Mouse (Mus musculus): ENCODE data around the gene Gimap9. TPM values are rescaled to one million over a fixed set of nuclear protein-coding genes. Genes with fewer than 3 reads are reported as not detected.

Gene Gimap9
- polyA plus RNA-seq (2015; fragmentation: Nextera tagmentation; extraction: Ambion mirVana), result 16.1 and 16.2 TPM in 2 replicates

DNA sequence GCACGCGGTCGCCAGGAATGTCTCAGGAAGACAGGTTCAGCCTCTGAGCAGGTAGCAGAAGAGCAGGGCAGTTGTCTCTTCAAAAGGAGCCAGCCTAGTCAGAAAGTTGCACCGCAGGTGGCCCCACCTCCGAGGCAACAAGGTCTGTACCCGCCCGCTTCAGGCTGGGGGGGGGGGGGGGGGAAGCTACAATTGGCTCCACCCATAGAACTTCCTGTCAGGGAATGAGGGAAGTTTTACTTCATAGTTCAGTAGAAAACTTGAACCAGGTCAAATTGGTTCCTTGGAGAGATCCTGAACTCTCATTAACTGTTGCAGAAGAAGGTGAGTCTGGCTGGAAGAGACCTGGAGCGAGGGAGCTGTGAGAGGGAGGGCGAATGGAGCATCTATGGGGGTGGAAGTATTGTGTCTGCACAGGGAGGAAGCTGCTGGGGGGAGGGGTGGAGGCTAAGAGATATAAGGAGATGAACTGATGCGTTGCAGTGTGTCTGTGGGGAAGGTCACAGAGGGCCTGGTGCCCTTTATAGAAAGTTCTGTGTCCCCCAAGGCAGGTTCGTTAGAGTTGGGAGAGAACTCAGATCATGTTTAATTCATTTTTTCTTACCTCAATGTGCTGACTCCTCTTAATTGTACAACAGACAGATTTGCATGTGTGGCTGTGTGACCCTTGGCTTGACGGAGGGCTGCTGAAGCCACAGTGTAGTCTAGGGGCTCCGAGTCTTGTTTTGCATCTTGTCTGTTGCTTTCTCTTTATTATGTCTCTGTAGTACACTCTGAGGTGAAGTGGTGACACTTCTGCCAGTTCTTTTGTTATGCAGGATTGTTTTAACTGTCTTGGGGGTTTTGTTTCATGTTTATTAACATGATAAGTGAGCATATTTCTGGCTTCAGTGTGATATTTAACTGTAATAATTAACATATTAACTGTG, at the start of gene Gimap9:
Gimap9 (plus strand) TSS at position 199 of the 929 bp plus-strand sequence.
- Histone ChIP-seq H3K9ac (0 out of 2 replicates have a peak within 1 kb of the TSS, but pooled peaks have one; percentile 19), H3K4me2 (peak within 1 kb of the TSS; percentile 45), H3K27ac (no peak within 1 kb of the TSS), H3K9me3 (no peaks in the 10 kb centered on the region), H3K27me3 (no peaks in the 10 kb centered on the region), H3K36me3 (no peaks in the 10 kb centered on the region), H3K4me1 (no peaks in the 10 kb centered on the region), H3K4me3 (peak within 1 kb of the TSS; percentile 32)
- ATAC-seq (ENCODE audit: borderline replicate concordance, extremely low read depth, low FRiP score, low TSS enrichment), result no peak
- 29% methylated on average over 11 of the region's 13 CpGs for WGBS

DNA sequence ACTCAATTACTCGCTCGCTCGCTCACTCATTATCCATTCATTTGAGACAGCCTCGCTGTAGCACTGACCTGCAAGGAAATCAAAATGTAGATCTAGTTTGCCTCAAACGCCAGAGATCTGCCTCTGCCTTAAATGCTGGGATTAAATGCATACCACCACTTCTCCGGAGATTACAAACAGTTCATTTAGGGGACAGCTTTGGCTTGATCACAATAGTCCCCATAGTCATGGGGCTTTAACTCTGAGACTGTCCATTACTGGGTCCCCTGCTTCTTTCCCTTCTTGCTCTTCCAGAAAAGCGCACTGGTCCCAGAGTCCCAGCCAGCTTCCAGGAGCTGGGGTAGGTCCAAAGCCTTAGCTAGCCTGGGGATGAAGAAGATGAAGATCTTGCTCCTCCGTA, 49.5 kb upstream of the Gimap9 start, which contains the start of gene AI854703:
AI854703 (plus strand) TSS at position 301 of the 400 bp plus-strand sequence.
- Histone ChIP-seq H3K9me3 (no peaks in the 10 kb centered on the region), H3K27me3 (peaks cover 42% of the 10 kb centered on the region), H3K4me3 (peak within 1 kb of the TSS; percentile 47), H3K27ac (no peak within 1 kb of the TSS), H3K4me2 (peak within 1 kb of the TSS; percentile 84), H3K36me3 (no peaks in the 10 kb centered on the region), H3K4me1 (peaks cover 16% of the 10 kb centered on the region), H3K9ac (peak within 1 kb of the TSS; percentile 31; the same call in 1 of the 2 replicates)
- no peak for ATAC-seq (ENCODE audit: borderline replicate concordance, extremely low read depth, low FRiP score, low TSS enrichment)
- WGBS, result 31% methylated on average over 8 of the region's 8 CpGs

DNA sequence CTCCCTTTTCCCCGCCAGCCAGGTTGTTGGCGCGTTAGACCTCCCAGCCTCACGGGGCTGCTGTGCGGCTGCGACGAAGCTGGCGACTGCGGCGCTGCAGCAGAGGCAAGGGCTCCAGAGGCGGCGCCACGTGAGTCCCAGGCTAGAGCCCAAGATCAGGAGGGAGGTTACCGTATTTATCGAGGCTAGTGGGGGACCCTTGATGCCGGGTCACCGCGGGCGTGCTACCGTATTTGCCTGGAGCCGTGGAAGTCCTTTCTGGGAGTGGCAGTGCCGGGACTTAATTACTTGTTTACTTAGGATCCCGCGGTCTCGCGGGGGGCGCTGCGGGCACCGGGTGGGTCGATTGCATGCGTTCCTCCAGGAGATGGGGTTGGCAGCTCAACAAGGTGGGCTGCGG, 48.9 kb upstream of the Gimap9 start:
- ATAC-seq (ENCODE audit: borderline replicate concordance, extremely low read depth, low FRiP score, low TSS enrichment), result no peak
- Histone ChIP-seq H3K4me1 (peaks cover 16% of the 10 kb centered on the region), H3K9me3 (no peaks in the 10 kb centered on the region), H3K27ac (no peak overlapping the region), H3K36me3 (no peaks in the 10 kb centered on the region), H3K4me3 (peak overlapping the region; percentile 47), H3K27me3 (peaks cover 42% of the 10 kb centered on the region), H3K4me2 (peak overlapping the region; percentile 84), H3K9ac (peak overlapping the region; percentile 31; the same call in 1 of the 2 replicates)
- under 1% methylated on average over 32 of the region's 32 CpGs for WGBS

DNA sequence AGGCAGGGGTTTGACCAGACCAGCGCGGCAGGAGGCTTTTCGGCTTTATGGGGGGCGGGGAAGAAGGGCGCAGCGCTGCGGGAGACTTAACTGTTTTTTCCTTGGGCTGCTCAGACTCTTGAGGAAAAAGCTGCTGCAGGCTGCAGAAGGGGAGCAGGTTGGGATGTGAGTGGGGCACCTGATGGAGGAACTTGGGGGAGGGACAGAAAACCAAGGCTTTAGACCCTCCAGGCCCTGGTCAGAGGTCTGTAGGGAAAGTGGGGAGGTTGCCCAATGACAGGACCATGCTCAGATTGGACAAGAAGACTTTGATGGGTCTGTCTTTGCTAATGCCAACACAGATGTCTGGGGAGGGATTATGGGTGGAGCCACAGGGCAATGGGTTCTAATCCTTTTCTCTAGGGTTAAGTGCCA, 48.4 kb upstream of the Gimap9 start:
- ATAC-seq (ENCODE audit: borderline replicate concordance, extremely low read depth, low FRiP score, low TSS enrichment), result no peak
- H3K9ac ChIP-seq, result 0 out of 2 replicates have a peak overlapping the region, but pooled peaks have one; percentile 31
- 7% methylated on average over 7 of the region's 7 CpGs for WGBS
- no peak overlapping the region for H3K27ac ChIP-seq
- peak overlapping the region; percentile 84 for H3K4me2 ChIP-seq
- peaks cover 42% of the 10 kb centered on the region for H3K27me3 ChIP-seq
- H3K9me3 ChIP-seq, result no peaks in the 10 kb centered on the region
- peaks cover 16% of the 10 kb centered on the region for H3K4me1 ChIP-seq
- H3K4me3 ChIP-seq, result peak overlapping the region; percentile 47
- no peaks in the 10 kb centered on the region for H3K36me3 ChIP-seq

DNA sequence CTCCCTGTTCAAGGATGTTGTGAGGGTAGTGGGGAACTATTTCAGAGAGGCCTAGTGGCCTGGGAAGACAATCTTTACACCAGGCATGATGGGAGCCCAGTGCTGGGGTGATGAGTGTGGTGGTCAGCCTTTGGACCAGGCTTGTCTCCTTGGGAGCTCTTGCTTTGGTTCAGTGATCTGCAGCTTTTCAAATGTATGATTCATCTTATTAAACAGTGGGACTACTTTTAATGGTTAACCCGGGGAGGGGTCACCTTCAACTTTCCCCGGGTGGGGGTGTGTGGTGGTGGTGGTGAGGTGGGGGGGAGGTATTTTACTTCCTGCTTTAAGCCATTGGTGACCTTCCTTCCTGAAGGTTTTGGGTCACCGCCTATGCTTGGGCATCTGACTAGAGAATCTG, 47.6 kb upstream of the Gimap9 start:
- no peaks in the 10 kb centered on the region for H3K36me3 ChIP-seq
- no peak overlapping the region for H3K9ac ChIP-seq
- H3K4me1 ChIP-seq, result peaks cover 16% of the 10 kb centered on the region
- H3K4me3 ChIP-seq, result no peak overlapping the region
- no peaks in the 10 kb centered on the region for H3K9me3 ChIP-seq
- no peak overlapping the region for H3K27ac ChIP-seq
- H3K4me2 ChIP-seq, result no peak overlapping the region
- ATAC-seq (ENCODE audit: borderline replicate concordance, extremely low read depth, low FRiP score, low TSS enrichment), result no peak
- WGBS, result 69% methylated on average over 3 of the region's 3 CpGs
- peaks cover 42% of the 10 kb centered on the region for H3K27me3 ChIP-seq

DNA sequence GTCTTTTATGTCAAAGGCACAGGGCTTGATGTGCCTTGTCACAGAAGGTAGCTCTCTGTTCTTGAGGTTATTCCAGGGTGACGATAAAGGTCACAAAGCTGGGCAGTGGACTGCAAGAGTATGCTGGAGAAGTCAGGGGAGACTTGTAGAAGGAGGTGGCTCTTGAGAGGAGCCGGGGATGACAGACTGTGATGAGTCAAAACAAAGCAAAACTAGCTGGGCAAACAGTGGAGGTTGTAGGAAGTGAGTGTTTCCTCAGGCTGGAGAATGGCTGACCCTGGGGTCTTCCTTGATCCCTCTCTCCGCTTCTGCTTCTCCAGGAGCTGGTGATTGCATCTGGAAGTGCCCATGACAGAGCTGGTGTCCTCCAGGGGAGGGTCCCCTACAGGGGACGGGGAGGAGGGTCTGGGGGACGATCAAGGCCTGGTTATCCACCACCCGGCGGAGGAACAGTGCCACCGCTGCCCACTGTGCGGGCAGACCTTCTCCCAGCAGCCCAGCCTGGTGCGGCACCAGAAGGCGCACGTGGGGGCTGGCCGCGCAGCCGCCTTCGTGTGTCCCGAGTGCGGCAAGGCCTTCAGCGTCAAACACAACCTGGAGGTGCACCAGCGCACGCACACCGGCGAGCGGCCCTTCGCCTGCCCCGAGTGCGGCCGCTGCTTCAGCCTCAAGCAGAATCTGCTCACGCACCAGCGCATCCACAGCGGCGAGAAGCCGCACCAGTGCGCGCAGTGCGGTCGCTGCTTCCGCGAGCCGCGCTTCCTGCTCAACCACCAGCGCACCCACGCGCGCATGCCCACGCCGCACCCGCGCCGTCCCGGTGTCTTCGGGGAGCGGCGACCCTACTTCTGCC, 46.9 kb upstream of the Gimap9 start:
- ATAC-seq (ENCODE audit: borderline replicate concordance, extremely low read depth, low FRiP score, low TSS enrichment), result peak; percentile 53; the same call in 1 of the 2 replicates
- 10% methylated on average over 54 of the region's 54 CpGs for WGBS
- H3K4me1 ChIP-seq, result peaks cover 16% of the 10 kb centered on the region
- H3K36me3 ChIP-seq, result no peaks in the 10 kb centered on the region
- no peak overlapping the region for H3K9ac ChIP-seq
- H3K4me3 ChIP-seq, result peak overlapping the region; percentile 42
- H3K27ac ChIP-seq, result no peak overlapping the region
- H3K4me2 ChIP-seq, result peak overlapping the region; percentile 88
- H3K9me3 ChIP-seq, result no peaks in the 10 kb centered on the region
- H3K27me3 ChIP-seq, result peaks cover 42% of the 10 kb centered on the region

DNA sequence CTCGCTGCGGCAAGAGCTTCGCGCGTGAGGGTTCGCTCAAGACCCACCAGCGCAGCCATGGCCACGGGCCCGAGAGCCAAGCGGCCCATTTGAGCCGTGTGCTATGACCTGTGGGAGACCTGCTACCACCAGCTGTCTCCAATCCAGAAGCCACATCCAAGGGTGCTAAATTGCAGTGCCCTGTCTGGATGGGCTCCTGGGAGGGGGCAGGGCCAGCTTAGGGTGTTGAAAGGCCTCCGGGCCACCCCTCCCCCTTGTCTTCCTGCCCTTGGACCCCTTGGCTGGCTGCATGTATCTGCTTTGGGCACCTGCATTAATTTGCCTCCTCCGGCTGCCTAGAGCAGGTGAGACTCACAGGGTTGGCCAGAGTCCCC, 46.3 kb upstream of the Gimap9 start:
- Histone ChIP-seq H3K4me3 (peak overlapping the region; percentile 42), H3K27ac (no peak overlapping the region), H3K4me2 (peak overlapping the region; percentile 88), H3K4me1 (peaks cover 16% of the 10 kb centered on the region), H3K36me3 (no peaks in the 10 kb centered on the region), H3K27me3 (peaks cover 42% of the 10 kb centered on the region), H3K9me3 (no peaks in the 10 kb centered on the region), H3K9ac (no peak overlapping the region)
- 20% methylated on average over 13 of the region's 13 CpGs for WGBS
- peak; percentile 15; the same call in 1 of the 2 replicates for ATAC-seq (ENCODE audit: borderline replicate concordance, extremely low read depth, low FRiP score, low TSS enrichment)

DNA sequence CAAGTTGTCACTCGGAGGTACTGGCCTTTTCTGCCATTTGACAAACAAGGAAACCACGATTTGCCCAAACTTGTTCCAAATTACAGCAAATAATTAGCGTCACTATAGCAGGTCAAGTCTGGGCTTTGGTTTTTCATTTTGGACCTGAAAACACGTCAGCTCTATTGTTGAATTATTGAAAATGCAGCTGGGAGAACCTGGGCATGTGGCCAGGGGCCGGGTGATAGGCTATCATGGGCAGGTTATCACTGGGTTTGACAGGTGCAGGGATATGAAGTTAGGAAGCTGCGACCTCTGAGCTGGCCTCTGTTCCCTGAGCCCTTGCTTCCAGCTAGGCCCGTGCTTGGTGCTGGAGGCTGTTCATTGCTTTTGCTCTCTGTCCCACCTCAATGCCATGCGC, 45.1 kb upstream of the Gimap9 start:
- Histone ChIP-seq H3K36me3 (no peaks in the 10 kb centered on the region), H3K9me3 (no peaks in the 10 kb centered on the region), H3K4me2 (no peak overlapping the region), H3K27ac (no peak overlapping the region), H3K27me3 (peaks cover 36% of the 10 kb centered on the region), H3K4me3 (no peak overlapping the region), H3K9ac (no peak overlapping the region), H3K4me1 (peaks cover 16% of the 10 kb centered on the region)
- ATAC-seq (ENCODE audit: borderline replicate concordance, extremely low read depth, low FRiP score, low TSS enrichment), result no peak
- WGBS, result 82% methylated on average over 8 of the region's 8 CpGs

DNA sequence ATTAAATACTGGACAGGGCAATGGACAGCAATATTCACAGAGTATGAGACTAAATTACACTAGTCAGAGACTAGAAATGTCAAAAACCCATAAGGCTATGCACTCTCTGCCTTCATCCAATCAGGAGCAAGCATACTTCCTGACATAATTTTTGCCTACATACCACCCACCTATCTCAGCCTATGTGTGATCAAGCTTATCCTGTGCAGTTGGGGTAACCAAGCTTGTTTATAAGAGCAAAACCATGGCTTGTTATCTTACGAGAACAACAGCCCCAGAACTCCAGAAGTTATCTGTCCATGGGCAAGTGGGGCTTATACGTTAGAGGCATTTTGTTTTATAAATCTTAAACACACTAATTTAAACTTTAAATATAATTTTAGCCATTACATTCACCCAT, 40.8 kb upstream of the Gimap9 start:
- H3K36me3 ChIP-seq, result no peaks in the 10 kb centered on the region
- no peaks in the 10 kb centered on the region for H3K4me1 ChIP-seq

DNA sequence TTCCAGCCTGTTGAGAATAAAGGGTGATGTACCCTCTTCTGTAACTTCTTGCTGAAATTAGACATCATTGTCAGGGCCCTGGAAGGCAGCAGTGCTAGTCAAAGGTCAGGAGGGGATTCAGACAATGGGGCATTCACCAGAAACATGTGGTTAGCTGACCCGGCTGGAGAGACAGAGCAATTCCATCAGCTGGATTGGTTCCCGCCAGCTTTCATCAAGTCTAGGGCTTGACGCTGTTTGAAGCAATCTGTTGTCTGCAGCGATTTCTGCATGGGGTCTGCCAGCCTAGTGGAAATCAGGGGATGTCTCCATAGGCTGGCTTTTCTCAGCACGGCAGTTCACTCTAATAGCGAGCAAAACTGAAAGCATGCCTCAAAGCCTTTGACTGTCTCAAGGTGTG, 39.4 kb upstream of the Gimap9 start:
- H3K36me3 ChIP-seq, result no peaks in the 10 kb centered on the region
- no peak overlapping the region for H3K9ac ChIP-seq
- no peak overlapping the region for H3K4me3 ChIP-seq
- H3K27ac ChIP-seq, result no peak overlapping the region
- no peaks in the 10 kb centered on the region for H3K4me1 ChIP-seq
- no peaks in the 10 kb centered on the region for H3K27me3 ChIP-seq
- no peak for ATAC-seq (ENCODE audit: borderline replicate concordance, extremely low read depth, low FRiP score, low TSS enrichment)
- H3K9me3 ChIP-seq, result no peaks in the 10 kb centered on the region
- 61% methylated on average over 6 of the region's 6 CpGs for WGBS
- no peak overlapping the region for H3K4me2 ChIP-seq

More for the DNA sequence above, 40.8 kb upstream of the Gimap9 start:
- 66% methylated on average over 2 of the region's 2 CpGs for WGBS
- H3K4me2 ChIP-seq, result no peak overlapping the region
- no peak overlapping the region for H3K27ac ChIP-seq
- H3K9ac ChIP-seq, result no peak overlapping the region
- H3K4me3 ChIP-seq, result no peak overlapping the region
- H3K27me3 ChIP-seq, result no peaks in the 10 kb centered on the region
- ATAC-seq (ENCODE audit: borderline replicate concordance, extremely low read depth, low FRiP score, low TSS enrichment), result no peak
- H3K9me3 ChIP-seq, result no peaks in the 10 kb centered on the region

DNA sequence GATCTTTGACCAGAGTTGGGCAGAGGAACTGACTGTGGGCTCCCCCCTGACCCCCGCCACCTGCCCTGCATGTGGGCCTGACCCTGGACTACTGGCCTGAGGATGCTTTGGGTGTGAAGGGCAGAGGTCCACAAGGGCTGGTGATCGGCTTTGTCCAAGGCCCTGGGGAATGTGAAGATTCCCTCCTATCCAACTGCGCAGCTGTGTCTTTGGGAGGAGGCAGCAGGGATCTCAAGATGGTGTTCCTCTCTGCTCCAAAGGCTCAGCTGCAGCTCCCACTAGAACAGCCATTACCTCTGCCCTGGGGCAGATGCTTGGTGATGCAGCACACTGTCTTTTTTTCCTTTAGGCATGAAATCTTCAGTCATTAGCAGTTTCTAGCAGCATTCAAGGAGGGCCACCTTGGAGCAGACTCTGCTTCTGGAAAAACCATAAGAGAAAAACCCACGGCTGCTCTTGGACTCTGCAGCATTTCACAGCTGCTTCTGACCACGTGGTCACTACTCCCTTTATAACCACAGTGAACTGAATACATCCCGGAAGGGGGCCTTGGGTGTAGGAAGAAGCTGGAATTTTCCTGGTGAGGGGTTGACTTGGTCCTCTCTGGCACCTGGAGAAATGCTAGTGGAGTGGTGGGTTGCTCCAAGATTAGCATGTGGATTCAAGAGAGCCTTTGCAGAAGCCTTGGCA, 38.0 kb upstream of the Gimap9 start:
- Histone ChIP-seq H3K4me1 (no peaks in the 10 kb centered on the region), H3K9me3 (no peaks in the 10 kb centered on the region), H3K27ac (no peak overlapping the region), H3K9ac (no peak overlapping the region), H3K4me3 (no peak overlapping the region), H3K27me3 (no peaks in the 10 kb centered on the region), H3K4me2 (no peak overlapping the region), H3K36me3 (no peaks in the 10 kb centered on the region)
- ATAC-seq (ENCODE audit: borderline replicate concordance, extremely low read depth, low FRiP score, low TSS enrichment), result no peak
- WGBS, result 61% methylated on average over 6 of the region's 6 CpGs

Data from lung, embryonic 15.5 days (tissue).